Mouse (Mus musculus) limb, embryonic 12.5 days (tissue): ENCODE results near the gene Tcte1. TPM values are rescaled to one million over a fixed set of nuclear protein-coding genes. Genes with fewer than 3 reads are reported as not detected.

Experiments
- ATAC-seq: fragments of 200-750 bp; cut with Nextera tagmentation; 2 replicates; pipeline ENCODE4 v1.8.0; 2017; ENCODE audit warnings: low read depth, moderate TSS enrichment; ENCODE audit not compliant: insufficient number of reproducible peaks, insufficient read depth, low FRiP score, low TSS enrichment
- H3K27ac ChIP-seq: fragments of 300-500 bp; sonication (generic); 2 replicates; pipeline ENCODE4 v1.5.1; 2016; ENCODE audit warnings: mild to moderate bottlenecking, moderate library complexity
- H3K27me3 ChIP-seq: fragments of 300-500 bp; sonication (generic); 2 replicates; pipeline ENCODE4 v1.6.1; 2016; ENCODE audit warnings: mild to moderate bottlenecking, moderate library complexity
- H3K36me3 ChIP-seq: fragments of 300-500 bp; sonication (generic); 2 replicates; pipeline ENCODE4 v1.6.1; 2016; ENCODE audit warnings: mild to moderate bottlenecking, moderate library complexity
- H3K4me1 ChIP-seq: fragments of 300-500 bp; sonication (generic); replicated peaks from 2 replicates; pipeline ENCODE4 v1.6.1; 2016
- H3K4me2 ChIP-seq: fragments of 300-500 bp; sonication (generic); 2 replicates; pipeline ENCODE4 v1.6.1; 2016; ENCODE audit warnings: mild to moderate bottlenecking, moderate library complexity
- H3K4me3 ChIP-seq: fragments of 300-500 bp; sonication (generic); replicated peaks from 2 replicates; pipeline ENCODE4 v1.5.1; 2016; ENCODE audit warnings: mild to moderate bottlenecking
- H3K9ac ChIP-seq: fragments of 300-500 bp; sonication (generic); replicated peaks from 2 replicates; pipeline ENCODE4 v1.6.1; 2016; ENCODE audit warnings: mild to moderate bottlenecking, moderate library complexity
- H3K9me3 ChIP-seq: fragments of 300-500 bp; sonication (generic); 2 replicates; pipeline ENCODE4 v1.6.1; 2016; ENCODE audit warnings: mild to moderate bottlenecking, moderate library complexity
- WGBS: fragments of 180-500 bp; shearing (Covaris S2); methylation state at CpG from one replicate; pipeline ENCODE4 v1.1.7; 2016; 5-methylcytosine and 5-hydroxymethylcytosine counted together
- polyA plus RNA-seq: library from polyadenylated mRNA; unstranded; fragments of >200 nt; fragmentation: Nextera tagmentation; extraction: Ambion mirVana; gene quantifications from 2 replicates; pipeline ENCODE4 v1.2.1, GENCODE M21; 2016

Gene Tcte1
- 0.91 and 1.3 TPM in 2 replicates for polyA plus RNA-seq

- H3K4me3 ChIP-seq: peak within 1 kb of the TSS; percentile 40
- H3K9ac ChIP-seq: peak within 1 kb of the TSS; percentile 60
- under 1% methylated on average over 21 of the region's 21 CpGs for WGBS
- H3K36me3 ChIP-seq: peaks cover 27% of the 10 kb centered on the region
- H3K4me1 ChIP-seq: peaks cover 11% of the 10 kb centered on the region
- no peaks in the 10 kb centered on the region for H3K9me3 ChIP-seq
- peak within 1 kb of the TSS; percentile 78 for H3K4me2 ChIP-seq
- H3K27me3 ChIP-seq: peaks cover 37% of the 10 kb centered on the region
- no peak within 1 kb of the TSS for H3K27ac ChIP-seq
- ATAC-seq: peak; percentile 44; the same call in 1 of the 2 replicates
Measured at GRCm38 (mm10) chr17:45523263-45523662, at the start of gene Tcte1. Gene Tcte1 (plus strand): TSS chr17:45523434.

GRCm38 (mm10) chr17:45473667-45474066, 49.6 kb upstream of the Tcte1 start:
- no peaks in the 10 kb centered on the region for H3K9me3 ChIP-seq
- peaks cover 49% of the 10 kb centered on the region for H3K27me3 ChIP-seq
- no peak for ATAC-seq
- peaks cover 11% of the 10 kb centered on the region; the same call in 1 of the 2 replicates for H3K4me1 ChIP-seq
- no peaks in the 10 kb centered on the region for H3K36me3 ChIP-seq
- H3K9ac ChIP-seq: no peak overlapping the region
- H3K27ac ChIP-seq: no peak overlapping the region
- no peak overlapping the region for H3K4me3 ChIP-seq
- 78% methylated on average over 6 of the region's 6 CpGs for WGBS
- no peak overlapping the region for H3K4me2 ChIP-seq

DNA sequence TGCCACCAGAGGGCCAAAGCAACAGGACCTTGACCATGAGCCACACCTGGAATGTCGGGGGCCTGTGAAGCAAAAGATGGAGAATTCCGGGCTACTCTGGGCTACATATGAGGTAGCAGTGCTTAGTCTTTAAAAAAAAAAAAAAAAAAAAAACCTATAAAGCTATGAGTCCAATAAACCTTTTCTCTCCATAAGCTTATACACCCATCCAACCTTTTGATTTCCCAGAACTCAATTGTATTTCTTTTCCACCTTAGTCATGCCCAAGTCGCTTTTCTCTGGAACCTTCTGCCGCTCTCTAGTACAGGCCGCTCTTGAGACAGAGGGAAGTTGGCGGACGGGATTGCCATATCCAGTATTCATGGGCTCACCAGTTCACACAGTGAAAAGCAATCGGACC, 49.1 kb upstream of the Tcte1 start:
- Histone ChIP-seq H3K9me3 (no peaks in the 10 kb centered on the region), H3K4me1 (peaks cover 11% of the 10 kb centered on the region; the same call in 1 of the 2 replicates), H3K4me2 (peak overlapping the region; percentile 69), H3K36me3 (no peaks in the 10 kb centered on the region), H3K4me3 (peak overlapping the region; percentile 46), H3K9ac (no peak overlapping the region), H3K27ac (no peak overlapping the region), H3K27me3 (peaks cover 49% of the 10 kb centered on the region)
- 72% methylated on average over 8 of the region's 8 CpGs for WGBS
- 0 out of 2 replicates have a peak, but pooled peaks have one; percentile 49 for ATAC-seq

DNA sequence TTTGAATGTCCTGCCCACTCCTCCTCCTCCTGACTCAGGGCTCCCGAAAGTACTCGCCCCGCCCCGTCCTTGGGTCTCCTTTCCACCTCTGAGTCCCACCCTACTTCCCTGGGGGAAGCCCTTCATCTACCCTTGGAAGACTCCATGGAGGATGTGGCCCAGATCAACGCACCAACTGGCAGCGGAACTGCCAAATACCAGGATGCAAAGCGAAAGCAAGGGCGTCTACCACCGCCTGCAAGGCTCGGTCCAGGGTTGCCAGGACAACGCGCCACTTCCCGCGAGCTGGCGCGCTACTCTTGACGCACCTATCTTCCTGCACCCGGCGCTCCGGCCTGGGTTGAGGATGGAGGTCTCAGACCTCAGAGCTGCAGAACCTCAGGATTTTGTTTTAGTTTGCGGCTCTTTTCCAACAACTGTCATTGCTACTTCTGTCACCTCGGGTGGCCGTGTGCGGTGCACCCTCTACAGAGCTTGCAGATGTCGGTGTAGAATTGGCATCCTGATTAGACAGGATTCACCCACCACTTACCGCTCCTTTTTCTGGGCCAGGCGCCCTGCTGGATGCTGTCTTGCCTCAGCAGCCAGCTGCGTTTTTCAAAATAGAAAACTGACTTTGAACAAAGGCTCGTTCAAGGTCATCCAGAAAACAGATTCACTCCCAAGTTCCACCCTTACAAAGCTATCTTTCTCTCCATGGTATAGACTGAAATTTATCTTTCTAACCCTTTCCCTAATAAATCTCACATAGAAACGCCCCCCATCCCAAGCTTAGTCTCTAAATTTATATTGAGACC, 48.4 kb upstream of the Tcte1 start, which contains the start of gene Spats1:
Gene Spats1, minus strand, starts transcription at position 747 of the 797 bp plus-strand sequence.
- peak within 1 kb of the TSS; percentile 46 for H3K4me3 ChIP-seq
- peak within 1 kb of the TSS; percentile 42; the same call in 1 of the 2 replicates for H3K9ac ChIP-seq
- no peaks in the 10 kb centered on the region for H3K9me3 ChIP-seq
- H3K36me3 ChIP-seq: no peaks in the 10 kb centered on the region
- H3K4me2 ChIP-seq: peak within 1 kb of the TSS; percentile 69
- peaks cover 49% of the 10 kb centered on the region for H3K27me3 ChIP-seq
- ATAC-seq: peak; percentile 40; the same call in 1 of the 2 replicates
- H3K4me1 ChIP-seq: peaks cover 11% of the 10 kb centered on the region; the same call in 1 of the 2 replicates
- WGBS: 7% methylated on average over 30 of the region's 30 CpGs
- H3K27ac ChIP-seq: no peak within 1 kb of the TSS

DNA sequence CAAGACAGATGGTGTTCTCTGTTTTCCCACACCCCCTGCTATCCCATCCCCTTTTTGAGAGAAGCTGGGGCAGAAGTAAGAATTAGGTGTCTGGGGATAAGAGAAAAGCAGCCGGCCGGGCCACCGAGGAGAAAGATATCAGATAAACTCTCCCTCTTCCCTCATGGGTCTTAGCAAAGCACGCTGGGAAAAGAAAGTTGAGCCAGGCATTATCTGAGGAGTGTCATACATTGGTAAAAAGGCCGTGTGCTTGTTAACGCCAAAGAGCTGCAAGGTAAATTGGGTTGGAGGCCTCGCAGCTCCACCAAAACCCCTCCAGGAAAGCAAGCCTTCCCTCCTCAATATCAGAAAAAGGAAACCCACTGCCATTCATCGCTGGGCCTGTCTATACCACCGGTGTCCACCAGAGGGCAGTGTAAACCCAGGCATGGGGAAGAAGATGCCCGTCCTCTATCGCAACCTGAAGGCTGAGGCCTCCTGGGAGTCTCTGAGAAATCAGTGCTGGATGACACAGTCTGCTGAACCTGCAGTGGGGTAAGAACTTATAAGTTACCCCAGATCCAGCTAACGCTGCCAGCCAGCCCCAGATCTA, 44.9 kb upstream of the Tcte1 start:
- WGBS: 19% methylated on average over 12 of the region's 12 CpGs
- no peak overlapping the region for H3K27ac ChIP-seq
- peaks cover 47% of the 10 kb centered on the region for H3K27me3 ChIP-seq
- peaks cover 11% of the 10 kb centered on the region; the same call in 1 of the 2 replicates for H3K4me1 ChIP-seq
- H3K9ac ChIP-seq: no peak overlapping the region
- H3K4me2 ChIP-seq: no peak overlapping the region
- no peak overlapping the region for H3K4me3 ChIP-seq
- H3K9me3 ChIP-seq: peaks cover 15% of the 10 kb centered on the region
- ATAC-seq: no peak
- H3K36me3 ChIP-seq: no peaks in the 10 kb centered on the region

DNA sequence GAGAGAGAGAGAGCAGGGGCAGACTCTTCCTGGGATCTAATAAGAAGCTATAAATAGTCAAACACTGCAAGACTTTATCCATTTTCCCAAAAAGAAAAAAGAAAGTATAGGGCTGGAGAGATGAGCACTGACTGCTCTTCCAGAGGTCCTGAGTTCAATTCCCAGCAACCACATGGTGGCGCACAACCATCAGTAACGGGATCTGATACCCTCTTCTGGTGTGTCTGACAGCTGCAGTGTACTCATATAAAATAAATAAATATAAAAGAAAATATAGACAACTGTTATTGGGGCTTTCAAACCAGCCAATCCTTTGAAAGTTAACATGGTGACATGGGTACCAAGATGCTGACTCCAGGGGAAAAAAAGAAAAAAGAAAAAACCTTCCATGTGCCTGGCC, 42.8 kb upstream of the Tcte1 start:
- no peak overlapping the region for H3K9ac ChIP-seq
- peaks cover 28% of the 10 kb centered on the region for H3K27me3 ChIP-seq
- H3K27ac ChIP-seq: no peak overlapping the region
- H3K4me2 ChIP-seq: no peak overlapping the region
- H3K9me3 ChIP-seq: peaks cover 15% of the 10 kb centered on the region
- WGBS: 46% methylated on average over 2 of the region's 2 CpGs
- no peak for ATAC-seq
- H3K4me1 ChIP-seq: 0 out of 2 replicates have a peak, but pooled peaks cover 3% of the 10 kb centered on the region
- H3K4me3 ChIP-seq: no peak overlapping the region
- H3K36me3 ChIP-seq: no peaks in the 10 kb centered on the region

GRCm38 (mm10) chr17:45485581-45485980, 37.7 kb upstream of the Tcte1 start:
- Histone ChIP-seq H3K4me2 (no peak overlapping the region), H3K36me3 (no peaks in the 10 kb centered on the region), H3K27me3 (no peaks in the 10 kb centered on the region), H3K9me3 (peaks cover 15% of the 10 kb centered on the region), H3K27ac (no peak overlapping the region), H3K9ac (no peak overlapping the region), H3K4me1 (no peaks in the 10 kb centered on the region), H3K4me3 (no peak overlapping the region)
- 86% methylated on average over 7 of the region's 7 CpGs for WGBS
- ATAC-seq: no peak

DNA sequence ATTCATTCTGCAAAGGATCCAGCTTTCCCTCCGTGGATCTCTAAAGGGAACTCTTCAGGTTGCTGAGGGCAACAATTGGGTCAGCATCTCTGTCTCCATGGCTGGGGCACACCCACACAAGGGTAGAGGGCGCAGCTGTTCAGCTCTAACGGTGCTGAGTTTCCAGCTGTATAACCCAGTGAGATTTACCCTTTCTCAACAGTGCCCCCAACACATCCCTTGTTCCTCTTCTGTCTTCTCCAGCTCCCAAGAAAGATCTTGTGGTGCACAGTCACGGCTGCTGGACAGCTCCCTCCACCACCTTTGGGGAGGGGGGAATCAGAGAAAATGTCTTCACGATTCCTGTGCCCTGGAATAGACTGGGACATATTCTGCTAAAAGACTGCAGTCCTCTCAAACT, 36.0 kb upstream of the Tcte1 start:
- no peak overlapping the region for H3K4me2 ChIP-seq
- H3K4me1 ChIP-seq: no peaks in the 10 kb centered on the region
- WGBS: 20% methylated on average over 5 of the region's 5 CpGs
- no peak for ATAC-seq
- no peaks in the 10 kb centered on the region for H3K9me3 ChIP-seq
- H3K4me3 ChIP-seq: no peak overlapping the region
- no peaks in the 10 kb centered on the region for H3K36me3 ChIP-seq
- H3K27me3 ChIP-seq: no peaks in the 10 kb centered on the region; the same call in 1 of the 2 replicates
- H3K27ac ChIP-seq: no peak overlapping the region
- H3K9ac ChIP-seq: no peak overlapping the region

- peaks cover 3% of the 10 kb centered on the region; the same call in 1 of the 2 replicates for H3K27me3 ChIP-seq
- H3K4me3 ChIP-seq: no peak overlapping the region
- H3K4me2 ChIP-seq: no peak overlapping the region
- H3K36me3 ChIP-seq: no peaks in the 10 kb centered on the region
- no peaks in the 10 kb centered on the region for H3K4me1 ChIP-seq
- H3K9ac ChIP-seq: 0 out of 2 replicates have a peak overlapping the region, but pooled peaks have one; percentile 9
- no peaks in the 10 kb centered on the region for H3K9me3 ChIP-seq
- no peak overlapping the region for H3K27ac ChIP-seq
- ATAC-seq: no peak
- 85% methylated on average over 23 of the region's 23 CpGs for whole genome bisulfite sequencing
Measured at GRCm38 (mm10) chr17:45488321-45489254, 34.6 kb upstream of the Tcte1 start.

- Histone ChIP-seq H3K27me3 (peaks cover 7% of the 10 kb centered on the region; the same call in 1 of the 2 replicates), H3K27ac (no peak overlapping the region), H3K4me1 (no peaks in the 10 kb centered on the region), H3K36me3 (no peaks in the 10 kb centered on the region), H3K4me3 (no peak overlapping the region), H3K4me2 (no peak overlapping the region), H3K9ac (no peak overlapping the region), H3K9me3 (no peaks in the 10 kb centered on the region)
- no peak for ATAC-seq
- 81% methylated on average over 6 of the region's 6 CpGs for whole genome bisulfite sequencing
Measured at GRCm38 (mm10) chr17:45489736-45490135, 33.5 kb upstream of the Tcte1 start.
